Mouse (Mus musculus): ENCODE results near the gene Gm10491. TPM values are rescaled to one million over a fixed set of nuclear protein-coding genes. Genes with fewer than 3 reads are reported as not detected.

Gene Gm10491
- polyA plus RNA-seq, 1 experiment from 2014 or later = not detected

DNA sequence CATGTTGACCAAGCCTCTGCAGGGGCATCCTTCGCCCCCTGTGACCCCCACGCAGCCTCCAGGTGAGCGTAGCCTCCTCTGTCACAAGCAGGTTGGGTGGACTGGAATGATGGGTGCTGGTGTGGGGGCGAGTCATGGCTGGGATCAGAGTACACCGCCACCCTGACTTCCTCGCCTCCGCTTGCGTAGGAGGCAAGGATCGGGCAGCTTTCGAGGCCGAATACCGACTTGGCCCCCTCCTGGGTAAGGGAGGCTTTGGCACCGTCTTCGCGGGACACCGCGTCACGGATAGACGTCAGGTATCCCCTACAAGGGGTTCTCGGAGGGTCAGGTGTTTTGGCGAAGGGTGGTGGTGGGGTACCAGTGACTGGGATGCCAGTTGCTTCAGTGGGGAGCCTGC lies 29.1 kb downstream of the Gm10491 start:
- H3K27me3 ChIP-seq (replicated peaks) = no peaks in the 10 kb centered on the region
- H3K27ac ChIP-seq (replicated peaks) = no peak overlapping the region
- H3K9me3 ChIP-seq = no peaks in the 10 kb centered on the region
- peak overlapping the region; percentile 54 for H3K4me3 ChIP-seq
- peaks cover 24% of the 10 kb centered on the region for H3K36me3 ChIP-seq
- H3K9ac ChIP-seq = peak overlapping the region; percentile 75
- H3K4me1 ChIP-seq = peaks cover 13% of the 10 kb centered on the region; the same call in 1 of the 2 replicates
- H3K4me2 ChIP-seq = peak overlapping the region; percentile 81
- WGBS = 13% methylated on average over 21 of the region's 21 CpGs
- ATAC-seq (ENCODE audit: extremely low read depth, insufficient number of reproducible peaks, low FRiP score, low TSS enrichment) = 0 out of 2 replicates have a peak, but pooled peaks have one; percentile 51

DNA sequence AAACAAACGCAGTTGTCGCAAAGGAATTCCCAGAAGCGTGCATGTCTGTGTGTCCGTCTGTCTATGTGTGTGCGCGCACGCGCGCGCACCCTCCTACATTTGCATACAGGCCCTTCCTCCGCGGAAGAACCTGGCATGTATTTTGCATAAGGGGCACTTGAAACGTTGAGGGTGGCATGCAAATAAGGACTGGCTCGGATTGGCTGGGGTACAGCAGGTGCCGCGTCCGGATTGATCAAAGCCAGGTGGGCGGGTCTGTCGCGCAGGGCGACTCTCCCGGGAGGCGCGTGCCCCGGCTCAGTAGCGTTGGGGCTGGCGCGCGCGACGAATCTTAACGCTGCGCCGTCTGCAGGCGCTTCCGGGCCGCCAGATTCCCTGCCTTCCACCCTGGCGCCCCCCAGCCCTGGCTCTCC lies 29.6 kb downstream of the Gm10491 start, which contains the start of gene Pim2:
Gene Pim2 (plus strand): TSS at position 256 of the 413 bp plus-strand sequence.
- ATAC-seq (ENCODE audit: extremely low read depth, insufficient number of reproducible peaks, low FRiP score, low TSS enrichment) = peak; percentile 44; the same call in 1 of the 2 replicates
- H3K4me3 ChIP-seq = peak within 1 kb of the TSS; percentile 54
- H3K9me3 ChIP-seq = no peaks in the 10 kb centered on the region
- peaks cover 28% of the 10 kb centered on the region for H3K36me3 ChIP-seq
- WGBS = 6% methylated on average over 37 of the region's 38 CpGs
- H3K9ac ChIP-seq = peak within 1 kb of the TSS; percentile 75
- H3K27me3 ChIP-seq (replicated peaks) = no peaks in the 10 kb centered on the region
- H3K4me1 ChIP-seq = peaks cover 13% of the 10 kb centered on the region; the same call in 1 of the 2 replicates
- peak within 1 kb of the TSS; percentile 81 for H3K4me2 ChIP-seq
- no peak within 1 kb of the TSS for H3K27ac ChIP-seq (replicated peaks)

DNA sequence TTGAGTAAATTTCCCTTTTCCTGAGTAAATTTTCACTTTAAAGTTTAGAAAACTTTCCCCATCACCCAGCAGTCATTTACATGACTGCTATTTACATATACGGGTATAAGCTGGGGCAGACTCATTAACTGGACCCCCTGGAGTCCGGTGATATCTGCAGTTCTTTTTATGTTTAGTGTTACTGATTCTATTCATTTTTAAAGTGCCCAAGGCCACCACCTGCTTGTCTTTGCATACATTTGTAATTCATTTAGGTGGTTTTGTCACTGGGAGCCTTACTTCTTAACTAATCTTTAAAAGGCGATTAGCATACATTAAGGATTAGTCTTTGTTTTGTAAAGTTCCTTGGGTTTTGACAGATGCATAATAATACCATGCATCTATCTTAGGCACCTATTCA lies 37.8 kb downstream of the Gm10491 start:
- Histone ChIP-seq H3K4me1 (0 out of 2 replicates have a peak, but pooled peaks cover 9% of the 10 kb centered on the region), H3K9me3 (no peaks in the 10 kb centered on the region), H3K9ac (no peak overlapping the region), H3K4me2 (no peak overlapping the region), H3K27ac (replicated peaks) (no peak overlapping the region), H3K27me3 (replicated peaks) (no peaks in the 10 kb centered on the region), H3K36me3 (peaks cover 42% of the 10 kb centered on the region), H3K4me3 (no peak overlapping the region)
- 41% methylated on average over 3 of the region's 3 CpGs for WGBS
- no peak for ATAC-seq (ENCODE audit: extremely low read depth, insufficient number of reproducible peaks, low FRiP score, low TSS enrichment)

DNA sequence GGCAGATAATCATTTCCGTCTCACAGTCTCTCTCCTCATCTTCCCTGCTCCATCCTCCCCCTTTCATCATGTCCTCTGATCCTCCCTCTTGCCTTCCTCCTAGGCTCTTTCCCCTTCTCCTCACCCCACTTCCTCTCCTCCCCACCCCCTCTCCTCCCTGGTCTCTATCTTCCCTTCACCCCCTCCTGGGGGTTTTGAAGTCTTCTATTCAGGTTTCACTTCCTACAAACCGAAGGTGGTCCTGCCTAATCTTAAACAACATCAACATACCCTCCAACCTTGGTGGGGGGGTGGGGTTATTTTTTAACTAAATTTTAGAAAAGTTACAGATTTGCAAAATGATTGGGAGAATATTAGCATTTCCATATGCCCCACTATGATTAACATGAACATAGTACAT lies 39.1 kb downstream of the Gm10491 start:
- H3K27me3 ChIP-seq (replicated peaks) = no peaks in the 10 kb centered on the region
- H3K36me3 ChIP-seq = peaks cover 30% of the 10 kb centered on the region
- no peak for ATAC-seq (ENCODE audit: extremely low read depth, insufficient number of reproducible peaks, low FRiP score, low TSS enrichment)
- H3K4me1 ChIP-seq = 0 out of 2 replicates have a peak, but pooled peaks cover 9% of the 10 kb centered on the region
- no peak overlapping the region for H3K27ac ChIP-seq (replicated peaks)
- no peaks in the 10 kb centered on the region for H3K9me3 ChIP-seq
- H3K4me3 ChIP-seq = no peak overlapping the region
- no peak overlapping the region for H3K9ac ChIP-seq
- no peak overlapping the region for H3K4me2 ChIP-seq
- WGBS = 52% methylated on average over 2 of the region's 2 CpGs

DNA sequence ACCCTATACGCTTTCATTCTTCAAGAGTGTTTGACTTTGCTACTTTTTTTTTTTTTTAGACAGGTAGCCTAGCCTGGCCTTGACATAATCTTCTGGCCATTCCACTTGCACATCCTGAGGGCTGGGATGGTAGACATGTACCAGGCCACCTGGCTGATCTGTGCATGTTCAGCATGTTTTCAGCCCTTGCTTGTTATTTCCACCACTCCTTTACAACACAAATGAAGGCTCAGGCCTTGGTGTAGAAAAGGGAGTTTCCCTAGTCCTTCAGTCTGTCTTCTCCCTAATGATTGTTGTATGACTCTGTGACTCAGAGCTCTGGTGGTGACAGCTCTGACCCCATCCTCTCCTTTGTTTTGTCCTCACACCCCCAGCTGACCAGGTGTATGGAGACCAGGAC lies 40.5 kb downstream of the Gm10491 start:
- Histone ChIP-seq H3K4me1 (0 out of 2 replicates have a peak, but pooled peaks cover 9% of the 10 kb centered on the region), H3K4me2 (no peak overlapping the region), H3K4me3 (no peak overlapping the region), H3K9ac (no peak overlapping the region), H3K27me3 (replicated peaks) (no peaks in the 10 kb centered on the region), H3K36me3 (peaks cover 20% of the 10 kb centered on the region), H3K27ac (replicated peaks) (no peak overlapping the region), H3K9me3 (no peaks in the 10 kb centered on the region)
- no peak for ATAC-seq (ENCODE audit: extremely low read depth, insufficient number of reproducible peaks, low FRiP score, low TSS enrichment)
- WGBS = 89% methylated on average over 1 of the region's 1 CpGs

DNA sequence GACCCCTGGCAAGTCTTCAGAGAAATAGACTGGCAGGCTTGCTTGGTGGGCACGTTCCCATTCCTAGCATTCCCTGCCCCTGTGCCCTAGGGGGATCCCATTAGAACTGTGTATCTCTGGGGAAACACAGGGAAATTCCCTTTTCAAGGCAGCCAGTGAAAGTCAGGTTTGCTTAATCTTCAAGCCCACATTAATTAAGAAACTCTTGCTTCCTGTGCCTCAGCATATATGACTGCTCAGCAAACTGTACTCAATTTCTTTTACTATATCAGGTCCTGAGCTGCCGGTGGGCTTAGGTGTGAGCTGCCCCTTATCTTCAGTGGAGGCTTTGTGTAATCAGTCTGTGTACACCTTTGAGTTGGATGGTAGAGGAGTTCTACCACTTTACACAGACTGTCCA lies 41.8 kb downstream of the Gm10491 start:
- Histone ChIP-seq H3K4me1 (0 out of 2 replicates have a peak, but pooled peaks cover 9% of the 10 kb centered on the region), H3K27me3 (replicated peaks) (no peaks in the 10 kb centered on the region), H3K9ac (no peak overlapping the region), H3K27ac (replicated peaks) (no peak overlapping the region), H3K4me2 (no peak overlapping the region), H3K9me3 (no peaks in the 10 kb centered on the region), H3K36me3 (peaks cover 11% of the 10 kb centered on the region), H3K4me3 (no peak overlapping the region)
- no peak for ATAC-seq (ENCODE audit: extremely low read depth, insufficient number of reproducible peaks, low FRiP score, low TSS enrichment)
- 48% methylated on average over 2 of the region's 2 CpGs for whole genome bisulfite sequencing

DNA sequence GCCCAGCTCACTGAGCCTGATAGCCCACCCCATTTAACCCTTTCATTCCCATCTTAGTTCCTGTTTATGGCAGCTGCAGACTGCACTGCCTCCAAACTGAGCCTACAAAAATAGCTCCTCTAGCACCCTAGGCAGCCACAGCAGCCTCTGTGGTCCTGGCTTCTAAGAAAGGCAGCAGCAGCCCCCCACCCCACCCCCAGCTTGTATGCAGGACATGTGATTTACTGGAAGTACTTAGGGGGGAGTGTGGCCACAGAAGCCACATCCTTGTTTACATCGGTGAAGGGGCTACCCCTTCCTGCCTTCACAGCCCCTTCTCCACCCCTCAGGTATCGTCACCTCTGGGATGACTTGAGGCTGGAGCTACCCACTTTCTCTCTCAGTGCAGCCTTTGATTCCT lies 42.3 kb downstream of the Gm10491 start:
- no peak overlapping the region for H3K4me2 ChIP-seq
- H3K9ac ChIP-seq = no peak overlapping the region
- H3K27me3 ChIP-seq (replicated peaks) = no peaks in the 10 kb centered on the region
- whole genome bisulfite sequencing = 53% methylated on average over 2 of the region's 2 CpGs
- H3K36me3 ChIP-seq = peaks cover 11% of the 10 kb centered on the region
- H3K4me3 ChIP-seq = no peak overlapping the region
- H3K9me3 ChIP-seq = no peaks in the 10 kb centered on the region
- 0 out of 2 replicates have a peak, but pooled peaks cover 9% of the 10 kb centered on the region for H3K4me1 ChIP-seq
- no peak for ATAC-seq (ENCODE audit: extremely low read depth, insufficient number of reproducible peaks, low FRiP score, low TSS enrichment)
- H3K27ac ChIP-seq (replicated peaks) = no peak overlapping the region

DNA sequence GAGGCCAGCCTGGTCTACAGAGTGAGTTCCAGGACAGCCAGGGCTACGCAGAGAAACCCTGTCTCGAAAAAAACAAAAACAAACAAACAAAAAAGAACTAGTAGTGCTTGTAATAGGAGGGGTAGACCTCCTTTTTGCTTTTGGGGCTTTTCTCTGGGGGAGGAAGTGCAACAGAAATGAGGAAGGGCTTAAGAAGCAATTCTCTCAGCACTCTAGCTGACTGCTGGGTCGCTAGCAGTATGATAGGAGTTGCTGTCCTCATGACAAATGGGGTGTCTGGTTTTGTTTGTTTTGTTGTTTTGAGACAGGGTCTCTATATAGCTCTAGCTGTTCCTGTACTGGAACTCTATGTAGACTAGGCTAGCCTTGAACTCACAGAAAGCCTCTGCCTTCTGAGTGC lies 43.1 kb downstream of the Gm10491 start:
- no peaks in the 10 kb centered on the region for H3K9me3 ChIP-seq
- H3K4me2 ChIP-seq = no peak overlapping the region
- no peak overlapping the region for H3K27ac ChIP-seq (replicated peaks)

DNA sequence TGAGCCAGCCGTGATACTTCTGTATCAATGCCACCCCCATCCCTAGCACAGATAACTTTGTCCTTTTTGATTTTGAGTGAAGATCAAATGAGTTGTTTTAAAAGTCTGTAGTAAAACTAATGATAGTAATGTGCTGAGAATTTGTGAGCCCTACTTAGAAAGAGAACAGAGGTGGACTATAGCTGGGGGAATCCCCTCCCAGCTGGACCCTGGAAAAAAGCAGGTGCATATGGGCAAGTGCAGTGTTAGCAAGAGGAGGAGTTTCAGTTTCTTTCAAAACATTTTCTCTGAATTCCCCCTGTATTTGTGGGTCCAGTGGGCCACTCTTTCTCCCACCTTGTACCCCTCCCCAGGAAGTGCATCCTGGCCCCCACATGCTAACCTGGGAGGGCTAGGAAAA lies 44.5 kb downstream of the Gm10491 start:
- WGBS = 81% methylated on average over 1 of the region's 1 CpGs
- ATAC-seq (ENCODE audit: extremely low read depth, insufficient number of reproducible peaks, low FRiP score, low TSS enrichment) = no peak
- H3K4me1 ChIP-seq = 0 out of 2 replicates have a peak, but pooled peaks cover 9% of the 10 kb centered on the region
- no peak overlapping the region for H3K4me2 ChIP-seq
- H3K4me3 ChIP-seq = no peak overlapping the region
- H3K27me3 ChIP-seq (replicated peaks) = no peaks in the 10 kb centered on the region
- no peak overlapping the region for H3K27ac ChIP-seq (replicated peaks)
- peaks cover 11% of the 10 kb centered on the region for H3K36me3 ChIP-seq
- no peak overlapping the region for H3K9ac ChIP-seq
- H3K9me3 ChIP-seq = no peaks in the 10 kb centered on the region

More for the DNA sequence above, 43.1 kb downstream of the Gm10491 start:
- peaks cover 11% of the 10 kb centered on the region for H3K36me3 ChIP-seq
- no peak for ATAC-seq (ENCODE audit: extremely low read depth, insufficient number of reproducible peaks, low FRiP score, low TSS enrichment)
- 78% methylated on average over 3 of the region's 3 CpGs for WGBS
- H3K9ac ChIP-seq = no peak overlapping the region
- H3K27me3 ChIP-seq (replicated peaks) = no peaks in the 10 kb centered on the region
- H3K4me3 ChIP-seq = no peak overlapping the region
- H3K4me1 ChIP-seq = 0 out of 2 replicates have a peak, but pooled peaks cover 9% of the 10 kb centered on the region

DNA sequence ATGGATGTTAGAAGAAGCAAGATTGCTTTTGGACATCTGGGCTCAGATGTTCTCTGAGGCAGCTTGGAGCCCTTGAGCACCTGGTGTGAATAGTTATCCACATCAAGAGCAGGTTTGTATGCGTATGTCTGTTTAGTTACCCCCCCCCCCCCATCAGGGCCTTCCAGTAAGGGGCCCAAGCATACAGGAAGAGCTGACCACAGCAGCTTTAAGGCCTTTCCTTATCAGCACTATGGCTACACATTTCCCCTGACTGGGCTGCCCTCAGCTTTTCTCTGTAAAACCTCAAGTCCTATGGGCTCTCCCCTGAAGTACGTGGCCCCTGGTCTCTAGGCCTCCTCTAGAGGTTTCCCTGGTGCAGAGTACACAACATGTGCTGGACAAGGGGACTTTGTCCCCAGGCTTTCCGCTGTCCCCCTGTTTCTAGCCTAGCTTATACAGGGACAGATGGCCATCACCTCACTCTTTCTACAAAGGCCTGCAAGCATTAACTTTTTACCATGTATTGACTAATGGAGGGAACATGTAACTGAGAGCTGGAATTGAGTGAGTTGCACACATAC lies 48.4 kb downstream of the Gm10491 start:
- no peak overlapping the region for H3K9ac ChIP-seq
- no peaks in the 10 kb centered on the region for H3K4me1 ChIP-seq
- no peak overlapping the region for H3K4me3 ChIP-seq
- H3K27ac ChIP-seq (replicated peaks) = no peak overlapping the region
- no peaks in the 10 kb centered on the region for H3K27me3 ChIP-seq (replicated peaks)
- H3K4me2 ChIP-seq = no peak overlapping the region
- H3K9me3 ChIP-seq = no peaks in the 10 kb centered on the region
- WGBS = 71% methylated on average over 3 of the region's 3 CpGs
- no peak for ATAC-seq (ENCODE audit: extremely low read depth, insufficient number of reproducible peaks, low FRiP score, low TSS enrichment)
- peaks cover 13% of the 10 kb centered on the region for H3K36me3 ChIP-seq
